Mouse (Mus musculus): Measurements from ENCODE around the gene Styx.

GRCm38 (mm10) chr14:45442781-45443560 lies 92.1 kb downstream of the Styx start:
- TF ChIP-seq TAL1 (IDR thresholded peaks at IDR 0.05; ENCODE audit: low read length) (no peak), GATA1 (IDR thresholded peaks at IDR 0.05; ENCODE audit: low read length) (no peak)
